Mouse (Mus musculus) Muller cell, postnatal 12 days (primary cell): Measurements from ENCODE around the gene Csn1s2a.
"Not testable (repeated sequence)": the region's sequence is repeated elsewhere in the genome, so short reads cannot be mapped to it uniquely, and the experiment has no call there.

ENCODE experiments used
- DNase-seq: peaks from one replicate; pipeline ENCODE4 v3.0.0-alpha.2; 2015; ENCODE audit errors: inconsistent ontology term

Gene Csn1s2a

DNA sequence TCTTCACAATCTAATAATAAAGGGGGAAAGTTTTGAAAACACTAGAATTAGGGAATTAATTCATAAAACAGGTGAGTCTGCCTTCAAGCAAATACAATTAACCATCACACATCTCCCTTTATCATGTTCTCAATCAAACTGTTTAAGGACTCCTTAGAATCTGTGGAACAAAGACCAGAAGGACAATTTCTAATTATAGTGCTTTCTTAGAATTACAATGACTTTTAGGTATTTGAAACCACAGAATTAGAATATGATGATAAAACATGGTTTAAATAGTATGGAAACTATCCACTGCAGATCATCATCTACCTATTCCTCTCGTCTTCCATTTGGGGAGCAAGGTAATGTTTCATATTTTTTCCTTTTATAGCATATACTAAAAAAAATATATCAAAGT is at the start of gene Csn1s2a:
Csn1s2a (plus strand) TSS at position 301 of the 400 bp plus-strand sequence.
- DNase-seq = no peak

- DNase-seq = no peak
Observed at GRCm38 (mm10) chr5:87734821-87735220, 39.5 kb upstream of the Csn1s2a start.

GRCm38 (mm10) chr5:87753471-87753870 is 20.9 kb upstream of the Csn1s2a start:
- DNase-seq = no peak

DNA sequence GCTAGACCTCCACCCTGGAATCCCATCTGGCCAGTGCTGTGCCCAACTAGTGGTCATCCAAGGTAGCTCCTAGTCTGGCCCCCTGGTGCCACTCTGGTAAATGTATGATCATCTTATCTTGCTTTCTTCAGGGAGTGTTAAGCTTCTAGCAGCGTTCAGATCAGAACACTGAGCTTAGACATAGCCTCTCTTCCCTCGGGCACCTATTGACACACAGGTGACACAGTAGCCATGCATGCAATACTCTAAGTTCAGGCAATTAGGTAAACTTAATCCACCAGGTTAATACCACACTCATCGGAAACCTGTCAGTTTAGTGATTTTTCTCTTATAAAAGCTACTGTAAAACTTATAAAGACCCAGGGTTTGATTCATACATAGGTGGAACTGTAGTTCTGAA is 9.8 kb upstream of the Csn1s2a start:
- DNase-seq = no peak

DNA sequence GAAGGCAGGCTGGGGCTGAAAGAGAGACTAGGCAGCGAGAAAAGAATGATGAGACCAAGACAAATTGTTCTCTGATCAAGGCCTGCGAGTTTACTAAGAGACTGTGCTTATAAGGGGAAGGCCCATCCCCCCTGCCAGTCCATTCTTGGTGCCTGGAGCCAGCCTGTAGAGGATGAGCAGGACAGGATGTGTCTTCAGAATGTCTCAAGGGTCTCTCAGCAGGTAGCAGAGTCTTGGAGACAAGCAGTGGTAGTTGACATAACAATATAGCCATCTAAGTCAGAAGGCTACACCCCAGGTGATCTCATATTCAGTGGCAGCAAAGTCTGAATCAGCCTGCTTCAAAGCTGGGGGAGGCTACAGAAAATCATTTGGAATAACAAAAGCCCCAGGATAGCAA is 2.2 kb upstream of the Csn1s2a start:
- not testable (repeated sequence) for DNase-seq

- DNase-seq = no peak
Observed at GRCm38 (mm10) chr5:87782731-87783130, 8.4 kb downstream of the Csn1s2a start.

GRCm38 (mm10) chr5:87807782-87808181 is 33.4 kb downstream of the Csn1s2a start, which contains the start of gene Csn1s2b:
Gene Csn1s2b, plus strand, starts transcription at chr5:87808082.
- DNase-seq = no peak

DNA sequence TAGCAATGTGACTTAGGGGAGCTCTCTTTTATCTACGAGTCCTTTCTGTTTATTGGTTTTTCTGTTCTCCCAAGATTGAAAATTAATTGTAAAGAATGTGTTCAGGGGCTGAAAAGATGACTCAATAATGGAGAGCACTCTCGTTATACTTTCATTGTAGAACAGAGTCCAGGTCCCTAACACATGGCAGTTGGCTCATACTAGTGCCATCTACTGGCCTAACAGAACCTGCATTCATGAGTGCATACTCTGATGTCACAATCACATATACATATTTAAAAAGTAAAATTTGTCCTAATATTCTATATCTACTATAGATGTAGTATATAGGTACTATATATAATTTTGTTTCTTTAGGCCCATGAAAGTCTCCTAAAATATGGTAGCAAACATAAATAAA is 34.9 kb downstream of the Csn1s2a start:
- DNase-seq = no peak

GRCm38 (mm10) chr5:87825386-87825785 is 51.0 kb downstream of the Csn1s2a start, which contains the start of gene Prr27:
Gene Prr27, plus strand, starts transcription at chr5:87825686.
- DNase-seq = no peak
